Mouse (Mus musculus) forebrain, embryonic 14.5 days (tissue): ENCODE data around the gene Tubg2. TPM values are rescaled to one million over a fixed set of nuclear protein-coding genes. Genes with fewer than 3 reads are reported as not detected.
"Not testable (repeated sequence)": the region's sequence is repeated elsewhere in the genome, so short reads cannot be mapped to it uniquely, and the experiment has no call there.

Source experiments
- ATAC-seq: fragments of 200-750 bp; cut with Nextera tagmentation; 2 replicates; pipeline ENCODE4 v1.8.0; 2017; ENCODE audit warnings: mild to moderate bottlenecking, moderate library complexity
- DNase-seq: peaks from one replicate; pipeline ENCODE4 v3.0.0-alpha.2; 2015; ENCODE audit warnings: low spot score
- H3K27ac ChIP-seq: fragments of 300-500 bp; sonication (generic); 2 replicates; pipeline ENCODE4 v1.5.1; 2014; ENCODE audit warnings: low read depth, mild to moderate bottlenecking, control low read depth, low read length, moderate library complexity
- H3K27me3 ChIP-seq: fragments of 300-500 bp; sonication (generic); replicated peaks from 2 replicates; pipeline ENCODE4 v1.6.1; 2014; ENCODE audit warnings: low read length, control low read depth, mixed read lengths; ENCODE audit not compliant: control insufficient read depth, insufficient read depth
- H3K36me3 ChIP-seq: fragments of 300-500 bp; sonication (generic); 2 replicates; pipeline ENCODE4 v1.6.1; 2014; ENCODE audit warnings: low read length, control low read depth; ENCODE audit not compliant: control insufficient read depth, insufficient read depth
- H3K4me1 ChIP-seq: fragments of 300-500 bp; sonication (generic); 2 replicates; pipeline ENCODE4 v1.6.1; 2014; ENCODE audit warnings: antibody characterized with exemption, low read length, control low read depth; ENCODE audit not compliant: control insufficient read depth, insufficient read depth
- H3K4me2 ChIP-seq: fragments of 300-500 bp; sonication (generic); 2 replicates; pipeline ENCODE4 v1.6.1; 2014; ENCODE audit warnings: mild to moderate bottlenecking, control low read depth, low read length
- H3K4me3 ChIP-seq: fragments of 300-500 bp; sonication (generic); 2 replicates; pipeline ENCODE4 v1.5.1; 2014; ENCODE audit warnings: low read depth, low read length, control low read depth
- H3K9ac ChIP-seq: fragments of 300-500 bp; sonication (generic); 2 replicates; pipeline ENCODE4 v1.6.1; 2014; ENCODE audit warnings: mild to moderate bottlenecking, low read length, control low read depth, moderate library complexity
- H3K9me3 ChIP-seq: fragments of 300-500 bp; sonication (generic); replicated peaks from 2 replicates; pipeline ENCODE4 v1.6.1; 2016; ENCODE audit warnings: low read length, control low read depth, mixed read lengths; ENCODE audit not compliant: control insufficient read depth
- WGBS: fragments of 180-500 bp; shearing (Covaris S2); extraction: QIAGEN DNeasy Blood & Tissue Kit; methylation state at CpG from one replicate; pipeline ENCODE4 v1.1.7; 2014; 5-methylcytosine and 5-hydroxymethylcytosine counted together
- polyA plus RNA-seq: library from polyadenylated mRNA; unstranded; fragments of >200 nt; fragmentation: Nextera tagmentation; extraction: Ambion mirVana; gene quantifications from 2 replicates; pipeline ENCODE4 v1.2.1, GENCODE M21; 2014

Tubg2 gene
- polyA plus RNA-seq, 1 experiment from 2014 or later = 27.4 TPM

DNA sequence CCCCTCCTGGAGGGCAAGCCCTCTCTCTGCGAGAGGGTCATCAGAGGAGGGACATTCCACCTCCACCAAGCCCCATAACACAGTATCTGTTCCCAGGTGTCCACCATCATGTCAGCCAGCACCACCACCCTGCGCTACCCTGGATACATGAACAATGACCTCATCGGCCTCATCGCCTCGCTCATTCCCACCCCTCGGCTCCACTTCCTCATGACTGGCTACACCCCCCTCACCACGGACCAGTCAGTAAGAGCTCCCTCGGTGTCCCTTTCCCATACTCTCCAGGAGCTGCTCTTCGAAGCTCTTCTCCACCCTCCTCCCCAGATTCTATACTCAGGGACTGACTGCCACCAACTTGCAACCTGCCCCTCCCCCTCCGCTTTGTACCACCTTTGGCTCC is 4.4 kb downstream of the Tubg2 start:
- H3K9ac ChIP-seq, DNase-seq, ATAC-seq, H3K4me3 ChIP-seq, H3K27ac ChIP-seq, H3K4me2 ChIP-seq, H3K4me1 ChIP-seq, H3K9me3 ChIP-seq: not testable (repeated sequence)
- Histone ChIP-seq H3K36me3 (peaks cover 13% of the 10 kb centered on the region; the same call in 1 of the 2 replicates), H3K27me3 (peaks cover 25% of the 10 kb centered on the region)
- WGBS = 77% methylated on average over 8 of the region's 10 CpGs

- ATAC-seq, H3K9me3 ChIP-seq, H3K27ac ChIP-seq, H3K4me1 ChIP-seq, H3K4me2 ChIP-seq, H3K4me3 ChIP-seq, H3K9ac ChIP-seq, DNase-seq: not testable (repeated sequence)
- H3K36me3 ChIP-seq = peaks cover 14% of the 10 kb centered on the region; the same call in 1 of the 2 replicates
- peaks cover 33% of the 10 kb centered on the region for H3K27me3 ChIP-seq
- WGBS = 70% methylated on average over 6 of the region's 8 CpGs
These were observed 5.3 kb downstream of the Tubg2 start for GRCm38 (mm10) chr11:101160981-101161505.

DNA sequence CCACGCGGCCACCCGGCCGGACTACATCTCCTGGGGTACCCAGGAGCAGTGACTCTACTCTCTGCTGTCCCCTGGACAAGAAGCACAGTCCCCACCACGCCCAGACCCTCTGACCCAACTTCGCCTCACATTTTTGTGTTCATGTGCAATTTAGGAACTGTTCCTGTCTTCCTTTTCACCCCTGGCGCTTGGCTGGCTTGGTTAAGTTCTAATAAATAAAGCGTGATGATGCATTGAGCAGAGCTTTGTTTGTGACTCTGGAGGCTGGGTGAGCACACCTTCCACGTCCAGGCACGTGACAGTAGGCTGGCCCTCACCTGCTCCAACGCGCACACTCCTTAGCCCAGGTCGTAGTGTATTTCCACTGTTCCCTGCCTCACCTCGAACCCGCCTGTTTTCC is 5.8 kb downstream of the Tubg2 start:
- peaks cover 19% of the 10 kb centered on the region; the same call in 1 of the 2 replicates for H3K36me3 ChIP-seq
- no peaks in the 10 kb centered on the region for H3K9me3 ChIP-seq
- no peak for ATAC-seq
- no peak overlapping the region for H3K4me3 ChIP-seq
- peaks cover 2% of the 10 kb centered on the region; the same call in 1 of the 2 replicates for H3K4me1 ChIP-seq
- H3K9ac ChIP-seq = no peak overlapping the region
- WGBS = 87% methylated on average over 15 of the region's 15 CpGs
- no peak overlapping the region for H3K27ac ChIP-seq
- H3K27me3 ChIP-seq = peaks cover 38% of the 10 kb centered on the region
- DNase-seq = no peak
- H3K4me2 ChIP-seq = no peak overlapping the region

DNA sequence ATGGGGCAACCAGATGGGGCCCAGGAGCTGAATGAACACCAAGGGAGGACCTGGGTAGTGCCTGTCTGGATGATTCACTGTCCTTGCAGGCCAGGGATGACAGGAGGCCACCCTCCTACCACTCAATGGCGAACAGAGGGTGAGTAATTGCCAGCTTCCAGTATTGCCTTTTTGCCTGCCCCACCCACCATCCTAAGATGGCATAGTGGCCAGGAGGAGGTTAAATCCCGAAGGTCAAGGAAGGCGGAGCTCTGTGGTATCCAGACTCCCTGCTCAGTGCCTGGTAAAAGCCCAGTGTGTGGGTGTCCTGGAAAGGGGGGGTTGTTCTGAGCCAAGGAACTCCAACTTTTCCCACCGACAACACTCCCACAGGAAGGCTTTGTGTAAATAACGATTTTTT is 6.6 kb downstream of the Tubg2 start:
- Histone ChIP-seq H3K9ac (no peak overlapping the region), H3K4me2 (no peak overlapping the region), H3K9me3 (no peaks in the 10 kb centered on the region), H3K27ac (no peak overlapping the region), H3K4me3 (no peak overlapping the region), H3K36me3 (peaks cover 24% of the 10 kb centered on the region), H3K27me3 (peaks cover 46% of the 10 kb centered on the region), H3K4me1 (peaks cover 2% of the 10 kb centered on the region; the same call in 1 of the 2 replicates)
- no peak for DNase-seq
- WGBS = 64% methylated on average over 5 of the region's 5 CpGs
- ATAC-seq = no peak

DNA sequence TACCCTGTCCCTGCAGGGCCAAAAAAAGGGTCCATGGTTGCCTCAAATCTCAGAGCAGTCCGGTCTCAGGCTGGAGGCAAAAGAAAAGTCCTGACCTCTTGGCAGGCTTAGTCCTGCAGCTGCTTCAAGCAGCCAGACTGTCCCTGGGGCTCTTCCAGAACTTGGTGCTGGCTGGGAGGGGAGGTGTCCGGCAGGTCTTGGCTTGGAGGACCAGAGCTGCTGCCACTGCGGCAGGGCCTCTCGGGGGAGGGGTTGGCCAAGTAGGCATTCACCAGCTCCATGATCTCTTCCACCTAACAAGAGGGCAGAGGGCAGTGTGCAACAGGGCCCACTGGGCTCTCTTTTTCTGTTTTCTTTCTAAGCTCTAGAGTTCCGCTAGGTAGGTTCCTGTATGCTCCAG is 7.1 kb downstream of the Tubg2 start:
- 39% methylated on average over 5 of the region's 5 CpGs for WGBS
- Histone ChIP-seq H3K27me3 (peaks cover 51% of the 10 kb centered on the region), H3K9me3 (no peaks in the 10 kb centered on the region), H3K27ac (no peak overlapping the region), H3K4me2 (no peak overlapping the region), H3K36me3 (peaks cover 28% of the 10 kb centered on the region), H3K4me1 (peaks cover 2% of the 10 kb centered on the region; the same call in 1 of the 2 replicates), H3K9ac (no peak overlapping the region), H3K4me3 (no peak overlapping the region)
- DNase-seq (no peak), ATAC-seq (no peak)

GRCm38 (mm10) chr11:101163476-101164350 is 8.0 kb downstream of the Tubg2 start:
- Histone ChIP-seq H3K4me1 (peaks cover 2% of the 10 kb centered on the region; the same call in 1 of the 2 replicates), H3K4me3 (peak overlapping the region; percentile 17), H3K9ac (peak overlapping the region; percentile 45; the same call in 1 of the 2 replicates), H3K27ac (no peak overlapping the region), H3K27me3 (peaks cover 60% of the 10 kb centered on the region), H3K4me2 (peak overlapping the region; percentile 40), H3K9me3 (no peaks in the 10 kb centered on the region), H3K36me3 (peaks cover 29% of the 10 kb centered on the region)
- ATAC-seq (no peak), DNase-seq (no peak)
- 10% methylated on average over 45 of the region's 49 CpGs for WGBS

DNA sequence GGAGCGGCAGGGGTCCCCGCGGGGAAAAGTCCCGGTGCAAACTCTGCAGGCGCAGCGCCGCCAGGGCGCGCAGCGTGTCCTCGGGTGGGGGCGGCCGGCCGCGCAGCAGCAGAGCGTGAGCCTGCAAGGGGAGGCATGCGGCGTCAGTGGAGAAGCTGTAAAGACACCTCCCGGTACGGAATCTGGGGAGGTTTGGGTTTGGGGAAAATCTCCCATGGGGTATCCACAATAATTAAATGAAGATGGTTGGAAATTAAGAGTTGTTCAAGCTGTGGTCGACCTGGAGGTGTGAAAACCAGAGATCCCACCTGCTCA is 8.6 kb downstream of the Tubg2 start:
- ATAC-seq (no peak), DNase-seq (no peak)
- Histone ChIP-seq H3K27me3 (peaks cover 66% of the 10 kb centered on the region), H3K9me3 (no peaks in the 10 kb centered on the region), H3K4me3 (peak overlapping the region; percentile 17), H3K4me2 (peak overlapping the region; percentile 40), H3K9ac (peak overlapping the region; percentile 45; the same call in 1 of the 2 replicates), H3K27ac (no peak overlapping the region), H3K36me3 (peaks cover 29% of the 10 kb centered on the region), H3K4me1 (peaks cover 6% of the 10 kb centered on the region)
- WGBS = 10% methylated on average over 21 of the region's 21 CpGs

- 15% methylated on average over 35 of the region's 35 CpGs for WGBS
- peaks cover 72% of the 10 kb centered on the region for H3K27me3 ChIP-seq
- H3K4me3 ChIP-seq = no peak overlapping the region
- no peak overlapping the region for H3K9ac ChIP-seq
- no peak for DNase-seq
- H3K4me1 ChIP-seq = peaks cover 11% of the 10 kb centered on the region
- H3K27ac ChIP-seq = no peak overlapping the region
- no peaks in the 10 kb centered on the region for H3K9me3 ChIP-seq
- peaks cover 29% of the 10 kb centered on the region for H3K36me3 ChIP-seq
- no peak for ATAC-seq
- H3K4me2 ChIP-seq = no peak overlapping the region
These were observed 9.2 kb downstream of the Tubg2 start for GRCm38 (mm10) chr11:101164677-101165580.
